Mouse (Mus musculus) cortical plate, adult 2 months (tissue): ENCODE results near the gene Klhdc8a.

ENCODE experiments used
- CTCF ChIP-seq: fragments of 200-500 bp; IDR thresholded peaks from 2 replicates; pipeline ENCODE4 v1.5.1; 2011; ENCODE audit warnings: mild to moderate bottlenecking, control low read depth, low read length; ENCODE audit not compliant: insufficient read depth; ENCODE audit errors: extremely low read depth
- POLR2A ChIP-seq: fragments of 200-500 bp; IDR thresholded peaks from 2 replicates; pipeline ENCODE4 v1.6.1; 2011; ENCODE audit warnings: mild to moderate bottlenecking, low read length, control low read depth; ENCODE audit not compliant: insufficient read depth; ENCODE audit errors: extremely low read depth

DNA sequence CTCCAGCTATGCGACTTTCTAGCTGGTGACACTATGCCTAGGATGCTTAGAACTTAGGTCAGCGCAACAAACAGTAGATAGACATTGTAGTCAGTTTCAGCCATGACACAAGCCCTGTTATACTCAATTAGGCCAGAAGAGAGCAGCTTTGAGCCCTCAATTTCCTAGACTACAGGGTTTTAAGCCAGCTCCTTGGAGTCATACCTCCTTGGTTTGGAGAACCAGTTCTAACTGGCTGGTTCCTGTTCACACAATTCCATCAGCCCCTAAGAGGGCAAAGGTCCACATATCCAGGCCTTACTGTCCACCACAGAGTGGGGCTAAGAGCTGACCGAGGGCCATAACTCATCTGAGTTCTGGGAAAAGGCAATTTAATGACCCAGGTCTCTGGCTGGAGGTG lies 14.3 kb downstream of the Klhdc8a start:
- no peak for TF ChIP-seq POLR2A
- peak; percentile 58 for TF ChIP-seq CTCF
